Mouse (Mus musculus) MEL (cell line): ENCODE data around the gene Oxsr1.

Experiments used
- BHLHE40 ChIP-seq: IDR thresholded peaks from 2 replicates; pipeline ENCODE4 v1.6.1; 2012; ENCODE audit warnings: low read depth, mild to moderate bottlenecking, inconsistent platforms, low read length, improper control_type of control experiment, borderline replicate concordance
- CTCF ChIP-seq, 3 experiments: IDR thresholded peaks in 2 of 3; conservative IDR thresholded peaks in 1 of 3; 2 replicates each; pipeline ENCODE4 v1.5.1; 2011 to 2012; ENCODE audit warnings: low read length in 3 of 3, low read depth in 2 of 3, mild to moderate bottlenecking in 2 of 3, improper control_type of control experiment in 1 of 3, inconsistent platforms in 1 of 3, mixed read lengths in 1 of 3, moderate library complexity in 1 of 3; ENCODE audit not compliant: control insufficient read depth in 1 of 3, insufficient read depth in 1 of 3, poor library complexity in 1 of 3, severe bottlenecking in 1 of 3
- EP300 ChIP-seq, 2 experiments: IDR thresholded peaks; 2 replicates each; pipeline ENCODE4 v1.6.1; 2011; ENCODE audit warnings: improper control_type of control experiment in 2 of 2, low read length in 2 of 2, low read depth in 1 of 2, mild to moderate bottlenecking in 1 of 2
- HCFC1 ChIP-seq: IDR thresholded peaks from 2 replicates; pipeline ENCODE4 v1.6.1; 2012; ENCODE audit warnings: low read depth, mild to moderate bottlenecking, inconsistent platforms, low read length, improper control_type of control experiment, moderate library complexity
- MAFK ChIP-seq: IDR thresholded peaks from 2 replicates; pipeline ENCODE4 v1.6.1; 2011; ENCODE audit warnings: low read depth, mild to moderate bottlenecking, low read length, improper control_type of control experiment, borderline replicate concordance
- MAZ ChIP-seq: IDR thresholded peaks from 2 replicates; pipeline ENCODE4 v1.6.1; 2012; ENCODE audit warnings: low read depth, mild to moderate bottlenecking, inconsistent platforms, low read length, improper control_type of control experiment
- NRF1 ChIP-seq: IDR thresholded peaks from 2 replicates; pipeline ENCODE4 v1.6.1; 2014; ENCODE audit warnings: low read depth, mild to moderate bottlenecking, inconsistent platforms, low read length, improper control_type of control experiment, moderate library complexity; ENCODE audit not compliant: poor library complexity, insufficient read depth, severe bottlenecking
- POLR2A ChIP-seq, 2 experiments: IDR thresholded peaks; 2 replicates each; pipeline ENCODE4 v1.6.1; 2011 to 2012; ENCODE audit warnings: low read length in 2 of 2, mild to moderate bottlenecking in 2 of 2, control low read depth in 1 of 2, improper control_type of control experiment in 1 of 2, low read depth in 1 of 2, moderate library complexity in 1 of 2; ENCODE audit not compliant: control insufficient read depth in 1 of 2, insufficient read depth in 1 of 2, poor library complexity in 1 of 2
- TCF12 ChIP-seq: IDR thresholded peaks from 2 replicates; pipeline ENCODE4 v1.6.1; 2014; ENCODE audit warnings: low read depth, mild to moderate bottlenecking, inconsistent platforms, low read length, improper control_type of control experiment, moderate library complexity

GRCm38 (mm10) chr9:119280894-119281682 lies 41.1 kb downstream of the Oxsr1 start:
- TF ChIP-seq CTCF (IDR thresholded peaks at IDR 0.05 in 2 of 3, conservative IDR thresholded peaks at IDR 0.05 in 1 of 3; ENCODE audit: control insufficient read depth in 1 of 3, insufficient read depth in 1 of 3, low read depth in 2 of 3, low read length in 3 of 3, poor library complexity in 1 of 3, severe bottlenecking in 1 of 3) (no peak), NRF1 (no peak), HCFC1 (no peak), MAZ (no peak), MAFK (no peak), EP300 (IDR thresholded peaks at IDR 0.05; ENCODE audit: low read depth in 1 of 2, low read length in 2 of 2) (no peak), BHLHE40 (no peak), POLR2A (IDR thresholded peaks at IDR 0.05; ENCODE audit: control insufficient read depth in 1 of 2, insufficient read depth in 1 of 2, low read depth in 1 of 2, low read length in 2 of 2, poor library complexity in 1 of 2) (no peak), TCF12 (no peak)
